Mouse (Mus musculus) liver, postnatal 0 days (tissue): ENCODE measurements around the gene Miox. TPM values are rescaled to one million over a fixed set of nuclear protein-coding genes. Genes with fewer than 3 reads are reported as not detected.

Experiments used
- ATAC-seq: fragments of 200-750 bp; cut with Nextera tagmentation; 2 replicates; pipeline ENCODE4 v1.8.0; 2017; ENCODE audit warnings: mild to moderate bottlenecking, moderate library complexity
- DNase-seq: peaks from one replicate; pipeline ENCODE4 v3.0.0-alpha.2; 2016
- H3K27ac ChIP-seq: fragments of 300-500 bp; sonication (generic); 2 replicates; pipeline ENCODE4 v1.5.1; 2014; ENCODE audit warnings: antibody characterized with exemption, moderate library complexity, mild to moderate bottlenecking, low read depth
- H3K27me3 ChIP-seq: fragments of 300-500 bp; sonication (generic); 2 replicates; pipeline ENCODE4 v1.6.1; 2014; ENCODE audit warnings: low read length, control low read depth, mixed read lengths; ENCODE audit not compliant: insufficient read depth
- H3K36me3 ChIP-seq: fragments of 300-500 bp; sonication (generic); replicated peaks from 2 replicates; pipeline ENCODE4 v1.6.1; 2014; ENCODE audit warnings: mild to moderate bottlenecking, control low read depth, low read length, moderate library complexity, mixed read lengths; ENCODE audit not compliant: insufficient read depth
- H3K4me1 ChIP-seq: fragments of 300-500 bp; sonication (generic); 2 replicates; pipeline ENCODE4 v1.6.1; 2014; ENCODE audit warnings: antibody characterized with exemption, mild to moderate bottlenecking, control low read depth; ENCODE audit not compliant: insufficient read depth
- H3K4me2 ChIP-seq: fragments of 300-500 bp; sonication (generic); 2 replicates; pipeline ENCODE4 v1.6.1; 2014; ENCODE audit warnings: low read depth, mild to moderate bottlenecking, low read length, moderate library complexity, mixed read lengths
- H3K4me3 ChIP-seq: fragments of 300-500 bp; sonication (generic); 2 replicates; pipeline ENCODE4 v1.5.1; 2014; ENCODE audit warnings: low read depth, low read length
- H3K9ac ChIP-seq: fragments of 300-500 bp; sonication (generic); replicated peaks from 2 replicates; pipeline ENCODE4 v1.6.1; 2014; ENCODE audit warnings: mild to moderate bottlenecking, moderate library complexity
- H3K9me3 ChIP-seq: fragments of 300-500 bp; sonication (generic); 2 replicates; pipeline ENCODE4 v1.6.1; 2016; ENCODE audit warnings: mild to moderate bottlenecking, control low read depth, low read length, mixed read lengths
- CTCF ChIP-seq: sonication (generic); IDR thresholded peaks from 2 replicates; pipeline ENCODE4 v1.5.1; 2016; ENCODE audit warnings: antibody characterized with exemption, low read depth
- EP300 ChIP-seq: IDR thresholded peaks from 2 replicates; pipeline ENCODE4 v1.6.1; 2016; ENCODE audit warnings: antibody characterized with exemption, low read depth, mild to moderate bottlenecking
- WGBS: fragments of 180-500 bp; shearing (Covaris S2); extraction: QIAGEN DNeasy Blood & Tissue Kit; methylation state at CpG from one replicate; pipeline ENCODE4 v1.1.7; 2014; ENCODE audit not compliant: insufficient replicate concordance; 5-methylcytosine and 5-hydroxymethylcytosine counted together
- polyA plus RNA-seq: library from polyadenylated mRNA; unstranded; fragments of >200 nt; fragmentation: Nextera tagmentation; extraction: Ambion mirVana; gene quantifications from 2 replicates; pipeline ENCODE4 v1.2.1, GENCODE M21; 2015

Gene Miox
- polyA plus RNA-seq, 1 experiment from 2014 or later, result 27.0 TPM

GRCm38 (mm10) chr15:89374801-89375534 is 40.8 kb downstream of the Miox start:
- DNase-seq, result no peak
- Histone ChIP-seq H3K4me2 (peak overlapping the region; percentile 94; the same call in 1 of the 2 replicates), H3K27ac (peak overlapping the region; percentile 97), H3K4me1 (peaks cover 33% of the 10 kb centered on the region), H3K27me3 (peaks cover 27% of the 10 kb centered on the region), H3K9me3 (no peaks in the 10 kb centered on the region), H3K4me3 (no peak overlapping the region), H3K36me3 (peaks cover 23% of the 10 kb centered on the region), H3K9ac (no peak overlapping the region)
- peak; percentile 20 for ATAC-seq
- 81% methylated on average over 17 of the region's 17 CpGs for WGBS
- no peak for TF ChIP-seq CTCF
- TF ChIP-seq EP300, result no peak

GRCm38 (mm10) chr15:89376040-89376439 is 41.8 kb downstream of the Miox start:
- WGBS, result 74% methylated on average over 7 of the region's 7 CpGs
- DNase-seq, result no peak
- Histone ChIP-seq H3K4me1 (peaks cover 33% of the 10 kb centered on the region), H3K36me3 (peaks cover 17% of the 10 kb centered on the region), H3K4me2 (no peak overlapping the region), H3K9me3 (no peaks in the 10 kb centered on the region), H3K27ac (peak overlapping the region; percentile 7; the same call in 1 of the 2 replicates), H3K27me3 (peaks cover 27% of the 10 kb centered on the region), H3K9ac (no peak overlapping the region; the same call in 1 of the 2 replicates), H3K4me3 (no peak overlapping the region)
- TF ChIP-seq CTCF (no peak), EP300 (no peak)
- ATAC-seq, result no peak

- Histone ChIP-seq H3K4me2 (peak within 1 kb of the TSS; percentile 29), H3K36me3 (peaks cover 7% of the 10 kb centered on the region), H3K9me3 (no peaks in the 10 kb centered on the region), H3K9ac (peak within 1 kb of the TSS; percentile 16; the same call in 1 of the 2 replicates), H3K27ac (peak within 1 kb of the TSS; percentile 7; the same call in 1 of the 2 replicates), H3K4me1 (peaks cover 33% of the 10 kb centered on the region), H3K4me3 (no peak within 1 kb of the TSS), H3K27me3 (peaks cover 27% of the 10 kb centered on the region)
- ATAC-seq, result no peak
- no peak for DNase-seq
- WGBS, result 48% methylated on average over 16 of the region's 16 CpGs
- no peak for TF ChIP-seq CTCF
- TF ChIP-seq EP300, result no peak
These were observed 42.8 kb downstream of the Miox start, which contains the start of gene Tymp for GRCm38 (mm10) chr15:89376957-89377356. Tymp (minus strand) TSS chr15:89377039.

GRCm38 (mm10) chr15:89377362-89377761 is 43.2 kb downstream of the Miox start:
- H3K9ac ChIP-seq, result peak overlapping the region; percentile 16; the same call in 1 of the 2 replicates
- no peak for TF ChIP-seq CTCF
- TF ChIP-seq EP300, result no peak
- H3K27ac ChIP-seq, result no peak overlapping the region

GRCm38 (mm10) chr15:89377938-89378828 is 44.0 kb downstream of the Miox start:
- no peaks in the 10 kb centered on the region for H3K36me3 ChIP-seq
- ATAC-seq (no peak), DNase-seq (no peak)
- peaks cover 26% of the 10 kb centered on the region for H3K4me1 ChIP-seq
- H3K9me3 ChIP-seq, result no peaks in the 10 kb centered on the region
- TF ChIP-seq EP300 (no peak), CTCF (no peak)
- peak overlapping the region; percentile 13 for H3K9ac ChIP-seq
- H3K27ac ChIP-seq, result no peak overlapping the region
- H3K4me3 ChIP-seq, result peak overlapping the region; percentile 36
- 19% methylated on average over 46 of the region's 46 CpGs for WGBS
- peaks cover 27% of the 10 kb centered on the region for H3K27me3 ChIP-seq
- H3K4me2 ChIP-seq, result peak overlapping the region; percentile 74

More at GRCm38 (mm10) chr15:89377362-89377761, 43.2 kb downstream of the Miox start:
- 15% methylated on average over 18 of the region's 18 CpGs for WGBS
- Histone ChIP-seq H3K4me3 (no peak overlapping the region), H3K9me3 (no peaks in the 10 kb centered on the region), H3K4me1 (peaks cover 33% of the 10 kb centered on the region), H3K4me2 (peak overlapping the region; percentile 29), H3K36me3 (peaks cover 3% of the 10 kb centered on the region), H3K27me3 (peaks cover 27% of the 10 kb centered on the region)
- no peak for DNase-seq
- ATAC-seq, result no peak

- TF ChIP-seq CTCF (0 out of 2 replicates have a peak, but pooled peaks have one; percentile 2), EP300 (no peak)
- ATAC-seq (peak; percentile 11; the same call in 1 of the 2 replicates), DNase-seq (peak; percentile 36)
- 2% methylated on average over 33 of the region's 33 CpGs for WGBS
- Histone ChIP-seq H3K27me3 (peaks cover 27% of the 10 kb centered on the region), H3K27ac (peak within 1 kb of the TSS; percentile 22; the same call in 1 of the 2 replicates), H3K9me3 (no peaks in the 10 kb centered on the region), H3K9ac (peak within 1 kb of the TSS; percentile 13), H3K4me3 (peak within 1 kb of the TSS; percentile 36), H3K4me2 (peak within 1 kb of the TSS; percentile 74), H3K4me1 (peaks cover 25% of the 10 kb centered on the region), H3K36me3 (no peaks in the 10 kb centered on the region)
These were observed 44.7 kb downstream of the Miox start, which contains the start of gene Odf3b for GRCm38 (mm10) chr15:89378831-89379401. Odf3b (minus strand) TSS chr15:89379282.
